Mouse (Mus musculus): ENCODE results near the gene Prrx1.

Prrx1 gene

DNA sequence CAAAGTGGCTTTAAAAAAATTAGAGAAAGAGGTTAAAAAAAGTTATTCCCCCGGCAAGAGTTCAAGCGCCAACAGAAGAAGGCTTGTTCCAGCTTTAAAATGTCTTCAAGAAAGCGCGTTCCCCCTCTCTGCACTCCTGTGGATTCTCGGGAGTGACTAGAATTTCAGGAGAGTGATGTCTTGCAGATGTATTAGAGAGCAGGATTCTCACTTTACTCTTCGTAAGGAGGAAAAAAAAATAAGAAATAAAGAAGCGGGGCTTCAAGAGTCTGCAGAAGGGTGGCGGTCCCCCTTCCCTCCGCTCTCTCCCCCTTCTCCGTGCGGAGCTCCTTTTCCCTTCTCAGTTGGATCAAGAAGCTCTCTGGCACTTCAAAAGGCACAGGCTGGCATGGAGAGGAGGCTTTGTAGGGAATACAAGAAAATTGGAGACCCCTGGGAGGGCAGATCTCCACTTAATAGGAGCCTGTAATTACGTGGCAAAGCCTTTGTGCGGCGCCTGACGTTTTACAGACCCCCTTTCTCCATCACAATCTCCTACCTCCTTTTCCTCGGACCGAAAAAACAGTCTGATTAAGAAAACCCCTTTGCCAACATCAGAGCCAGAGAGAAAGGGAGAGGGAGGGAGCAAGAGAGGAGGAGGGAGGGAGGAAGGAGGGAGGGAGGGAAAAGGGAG lies at the start of gene Prrx1:
Gene Prrx1, minus strand, starts transcription at position 610 of the 673 bp plus-strand sequence.
- no peak for DNase-seq (ENCODE audit: low read depth, low spot score)

DNA sequence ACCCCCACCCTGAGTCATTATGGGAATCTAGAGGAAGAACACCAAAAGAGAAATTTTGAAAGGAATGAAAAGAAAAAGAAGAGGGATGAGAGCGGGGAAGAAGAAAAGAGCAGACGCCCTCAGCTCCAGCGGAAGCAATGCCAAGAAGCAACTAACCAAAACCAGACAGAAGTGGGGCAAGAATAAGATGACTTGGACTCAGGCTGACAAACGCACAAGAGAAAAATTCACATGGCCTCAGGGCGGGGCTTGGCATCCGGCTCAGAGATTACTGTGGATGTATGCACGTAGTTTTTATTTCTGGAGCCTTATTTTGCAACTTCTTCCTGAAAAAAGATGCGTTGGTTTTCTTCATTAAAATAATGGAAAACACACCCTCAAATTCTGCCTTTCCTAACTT lies 48.7 kb upstream of the Prrx1 start:
- no peak for DNase-seq (ENCODE audit: low read depth, low spot score)

DNA sequence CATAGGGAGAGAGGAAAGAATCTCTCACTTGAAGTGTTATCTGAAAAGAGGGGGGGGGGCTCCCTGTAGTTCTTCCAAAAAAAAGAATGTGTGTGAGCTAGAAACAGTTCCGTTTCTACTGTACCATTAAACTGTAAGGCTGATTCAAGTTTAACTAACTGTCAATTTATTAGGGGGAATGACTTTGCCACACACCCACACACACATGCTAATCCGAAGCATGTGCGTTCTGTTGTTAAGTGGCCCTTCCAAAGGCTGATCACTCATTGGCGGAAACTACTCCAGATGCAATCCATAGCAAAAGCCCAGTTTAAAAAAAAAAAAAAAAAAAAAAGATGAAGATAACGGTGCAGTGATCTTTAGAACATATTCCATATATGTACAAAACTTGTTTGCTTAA lies 47.9 kb upstream of the Prrx1 start:
- no peak for DNase-seq (ENCODE audit: low read depth, low spot score)

DNA sequence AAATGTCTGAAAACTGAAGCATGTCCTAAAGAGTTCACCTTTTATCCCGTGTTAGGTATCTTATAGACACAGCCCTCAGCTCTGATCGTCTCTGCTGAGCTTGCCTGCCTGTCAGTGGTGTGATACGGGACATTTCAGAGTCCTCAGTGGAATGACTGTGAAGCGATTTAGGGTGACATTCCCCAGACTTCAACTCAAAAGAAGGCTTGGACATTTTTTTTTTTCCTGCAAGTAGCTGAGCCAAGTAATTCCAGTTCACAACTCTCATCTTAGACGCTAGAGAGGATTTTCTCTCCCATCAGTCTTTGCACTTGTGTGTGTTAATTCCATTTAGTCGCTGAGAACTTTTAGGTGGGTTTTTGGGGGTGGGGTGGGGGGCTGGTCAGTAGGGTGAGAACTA lies 47.3 kb upstream of the Prrx1 start:
- no peak for DNase-seq (ENCODE audit: low read depth, low spot score)

DNA sequence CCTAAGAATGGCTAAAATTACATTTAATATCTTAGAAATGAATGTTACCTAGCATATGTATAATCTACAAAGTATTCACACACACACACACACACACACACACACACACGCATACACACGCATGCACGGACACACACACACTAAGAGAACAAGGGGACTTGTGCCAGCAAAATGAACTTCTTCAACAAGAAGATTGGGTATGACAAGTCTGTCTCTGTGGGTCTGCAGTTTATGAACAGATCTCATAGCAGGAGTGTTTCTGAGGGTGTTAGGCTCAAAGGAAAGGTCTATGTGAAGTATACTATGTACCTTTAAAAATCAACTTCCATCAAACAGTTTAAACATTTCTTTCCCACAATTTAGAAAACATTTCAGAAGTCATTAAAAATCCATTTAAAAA lies 46.0 kb upstream of the Prrx1 start:
- no peak for DNase-seq (ENCODE audit: low read depth, low spot score)

DNA sequence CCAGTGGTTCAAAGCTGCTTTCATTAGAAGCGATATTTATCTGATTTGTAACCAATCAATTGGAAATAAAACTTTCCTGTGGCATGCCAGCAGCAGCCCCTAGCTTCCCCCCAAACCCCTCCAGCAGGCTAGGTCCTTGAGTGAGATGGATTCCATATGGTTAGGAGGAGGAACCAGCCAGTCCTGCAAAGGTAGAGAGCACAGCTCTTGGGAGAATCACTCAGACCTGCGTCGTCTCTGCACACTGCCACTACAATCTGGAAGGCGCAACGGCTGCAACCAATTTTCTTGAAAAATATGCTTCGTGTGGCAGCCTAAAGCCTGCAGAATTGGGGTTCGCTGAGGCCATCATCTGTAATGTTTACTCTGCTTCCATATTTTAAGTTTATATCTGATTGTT lies 44.7 kb upstream of the Prrx1 start:
- no peak for DNase-seq (ENCODE audit: low read depth, low spot score)

DNA sequence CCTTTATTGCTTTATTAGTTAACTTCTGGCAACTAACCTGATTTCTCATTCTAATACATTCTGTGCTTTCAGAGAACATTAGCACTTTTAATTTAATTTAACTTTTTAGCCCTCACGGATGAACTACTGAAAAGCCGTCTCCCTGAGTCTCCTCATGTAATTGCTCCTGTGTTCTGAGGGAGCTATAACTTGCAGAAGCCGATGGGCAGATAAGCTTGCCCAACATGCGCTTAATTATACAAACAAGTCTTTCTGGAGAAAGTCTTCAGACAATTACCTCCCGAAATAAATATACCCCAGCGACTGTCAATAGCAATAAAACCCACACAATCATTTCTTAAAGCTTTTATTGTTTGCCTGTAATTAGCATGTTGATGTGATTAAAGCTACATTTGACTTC lies 44.2 kb upstream of the Prrx1 start:
- no peak for DNase-seq (ENCODE audit: low read depth, low spot score)

DNA sequence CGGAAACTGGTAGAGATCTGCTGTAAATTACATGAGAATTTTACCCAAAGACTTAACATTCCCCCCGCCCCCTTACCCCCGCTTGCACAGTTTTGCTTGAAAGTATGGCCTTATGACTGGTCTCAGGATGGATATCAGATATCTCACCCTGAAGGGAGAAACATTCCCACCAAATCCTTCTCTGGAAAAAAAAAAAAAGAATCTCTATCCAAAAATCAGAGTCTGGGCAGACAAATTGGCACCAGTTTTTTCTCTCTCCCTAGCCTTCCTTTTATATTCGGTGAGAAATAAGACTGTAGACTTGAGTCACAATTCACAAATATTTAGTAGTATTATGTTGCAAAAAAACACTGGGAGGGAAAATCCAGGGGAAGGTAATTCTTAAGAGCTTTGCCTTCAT lies 42.7 kb upstream of the Prrx1 start:
- no peak for DNase-seq (ENCODE audit: low read depth, low spot score)

DNA sequence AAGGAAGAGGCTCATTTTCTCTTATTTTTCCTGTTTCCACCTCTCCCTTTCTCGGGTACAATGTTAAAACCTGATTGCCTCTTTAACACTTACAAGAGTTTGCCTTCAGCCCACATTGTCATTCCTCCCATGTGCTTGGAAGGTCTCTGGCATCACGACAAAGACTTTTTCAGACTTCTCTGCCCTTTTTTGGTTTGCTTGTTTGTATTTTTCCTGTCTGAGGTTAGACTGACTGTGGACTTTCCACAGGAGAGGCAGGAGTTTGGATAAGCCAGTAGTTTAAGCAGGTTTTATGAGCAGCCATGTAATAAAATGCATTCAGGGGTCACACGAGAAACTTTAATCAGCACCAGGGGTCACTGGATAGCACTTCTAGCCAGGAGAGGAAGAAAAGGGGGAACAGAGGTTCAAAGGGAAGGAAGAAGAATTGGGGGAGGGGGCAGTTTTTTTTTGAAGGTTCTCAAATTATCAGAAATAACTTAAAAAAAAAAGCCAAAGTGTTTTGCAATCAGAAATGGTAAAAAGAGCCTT lies 42.2 kb upstream of the Prrx1 start:
- no peak for DNase-seq (ENCODE audit: low read depth, low spot score)

DNA sequence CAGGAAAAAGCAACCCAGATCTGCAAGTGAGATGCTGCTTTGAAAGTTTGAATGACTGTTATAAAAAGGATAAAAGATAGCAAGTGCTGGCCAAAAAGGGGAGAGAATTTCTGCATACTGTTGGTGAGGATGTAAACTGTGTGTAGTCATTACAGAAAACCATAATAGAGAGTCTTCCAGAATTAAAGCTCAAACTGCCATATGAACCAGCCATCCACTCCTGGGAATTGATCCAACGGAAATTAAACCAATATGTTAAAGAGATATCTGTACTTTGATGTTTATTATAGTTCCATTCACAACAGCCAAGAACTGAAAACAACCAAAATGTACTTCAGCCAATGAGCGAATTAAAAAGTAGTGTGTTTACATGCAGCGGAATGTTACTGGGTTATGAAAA lies 37.5 kb upstream of the Prrx1 start:
- no peak for DNase-seq (ENCODE audit: low read depth, low spot score)

DNA sequence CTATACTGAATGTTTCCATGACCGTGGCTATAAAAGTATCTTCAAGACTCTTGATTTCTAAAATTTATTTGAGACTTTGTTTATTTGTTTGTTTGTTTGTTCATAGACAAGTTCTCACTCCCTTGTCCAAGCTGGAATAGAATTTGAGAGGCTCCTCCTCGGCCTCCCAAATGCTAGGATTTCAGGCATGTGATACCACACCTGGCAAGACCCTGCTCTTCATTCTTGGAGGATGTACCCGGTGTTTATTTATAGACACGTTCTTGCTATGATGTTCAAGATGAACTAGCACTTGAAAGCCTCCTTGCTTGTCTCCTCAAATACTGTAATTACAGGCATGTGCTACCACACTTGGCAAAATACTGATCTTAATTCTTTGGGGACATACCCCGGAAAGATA lies 32.0 kb upstream of the Prrx1 start:
- no peak for DNase-seq (ENCODE audit: low read depth, low spot score)

DNA sequence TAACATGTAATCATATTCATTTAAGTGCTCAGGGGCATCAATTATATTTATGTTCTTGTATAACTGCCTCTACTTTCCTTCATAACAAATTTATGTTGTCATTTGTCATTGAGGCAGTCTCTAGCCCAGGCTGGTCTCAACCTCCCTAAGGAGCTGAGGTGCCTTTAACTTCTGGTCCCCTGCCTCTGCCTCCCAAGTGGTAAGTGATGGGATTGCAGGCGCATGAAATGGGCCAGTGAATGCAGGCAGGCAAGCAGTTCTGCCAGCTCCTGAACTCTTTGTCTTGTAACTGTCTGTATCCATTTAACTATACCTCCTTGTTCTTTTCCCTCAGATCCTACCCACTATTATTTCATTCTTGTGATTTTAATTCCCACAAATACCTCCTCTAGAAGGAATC lies 31.4 kb upstream of the Prrx1 start:
- DNase-seq (ENCODE audit: low read depth, low spot score), result no peak

DNA sequence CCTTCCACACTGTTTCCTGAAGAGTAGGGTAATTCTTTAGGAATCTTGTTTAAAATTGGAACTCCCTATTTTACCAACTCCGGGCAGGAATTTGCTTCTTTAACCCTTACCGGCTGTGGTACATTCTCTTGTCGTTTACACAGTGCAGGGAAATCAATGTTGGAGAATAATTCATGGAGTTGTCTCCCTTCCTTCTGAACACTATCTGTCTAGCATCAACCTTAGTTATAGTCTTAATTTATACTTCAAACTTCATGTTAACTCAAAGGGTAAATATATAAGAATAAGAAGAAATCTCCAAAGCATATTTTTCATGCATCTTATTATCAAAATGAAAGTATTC lies 25.7 kb upstream of the Prrx1 start:
- DNase-seq (ENCODE audit: low read depth, low spot score), result no peak

DNA sequence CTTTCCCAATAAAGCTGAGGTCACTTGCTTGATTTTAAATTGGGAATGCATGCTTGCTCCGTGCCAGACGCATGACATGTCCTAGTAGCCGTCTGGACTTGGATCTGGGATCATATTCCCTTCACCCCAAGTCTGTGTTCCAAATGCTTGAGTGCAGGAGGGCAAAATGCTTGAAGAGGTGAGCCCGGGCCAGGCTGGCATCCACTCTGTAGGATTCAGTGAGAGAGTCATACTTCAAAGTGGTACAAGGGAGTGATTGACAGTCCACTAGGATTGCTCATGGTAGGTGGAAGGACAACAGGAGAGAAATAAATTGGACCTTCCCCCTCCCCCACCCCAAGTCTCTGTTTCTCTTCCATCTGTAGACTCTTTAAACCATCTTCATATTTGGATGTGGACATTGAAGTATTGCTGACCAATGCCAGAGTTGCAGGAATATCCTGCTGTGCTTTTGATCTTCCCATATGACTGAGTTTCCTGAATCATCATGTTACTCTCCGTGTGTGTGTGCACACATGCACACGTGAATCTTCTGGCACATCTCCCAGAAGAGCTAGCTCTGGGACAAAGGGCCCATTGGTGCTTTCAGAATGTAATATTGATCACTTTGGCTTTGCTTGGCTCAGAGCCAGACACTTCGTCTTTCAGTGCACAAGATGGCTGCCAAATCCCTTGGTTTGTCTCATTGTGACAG lies 25.2 kb upstream of the Prrx1 start:
- DNase-seq (ENCODE audit: low read depth, low spot score), result no peak

DNA sequence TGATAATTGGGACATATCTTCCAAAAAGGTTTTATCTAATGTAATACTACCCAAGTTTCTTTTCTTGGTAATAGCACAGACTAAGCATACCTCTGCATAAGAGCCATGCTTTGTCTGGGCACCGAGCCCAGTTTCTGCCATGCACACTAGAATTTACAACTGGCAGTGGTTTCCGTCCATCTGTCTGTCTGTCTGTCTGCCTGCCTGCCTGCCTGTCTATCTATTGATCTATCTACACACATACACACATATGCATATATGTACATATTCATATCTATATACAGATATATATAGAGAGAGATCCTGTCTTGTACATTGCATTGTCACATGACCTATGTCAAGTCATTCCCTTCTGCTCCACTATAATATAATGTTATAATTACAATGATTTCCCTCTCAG lies 24.3 kb upstream of the Prrx1 start:
- DNase-seq (ENCODE audit: low read depth, low spot score), result no peak

DNA sequence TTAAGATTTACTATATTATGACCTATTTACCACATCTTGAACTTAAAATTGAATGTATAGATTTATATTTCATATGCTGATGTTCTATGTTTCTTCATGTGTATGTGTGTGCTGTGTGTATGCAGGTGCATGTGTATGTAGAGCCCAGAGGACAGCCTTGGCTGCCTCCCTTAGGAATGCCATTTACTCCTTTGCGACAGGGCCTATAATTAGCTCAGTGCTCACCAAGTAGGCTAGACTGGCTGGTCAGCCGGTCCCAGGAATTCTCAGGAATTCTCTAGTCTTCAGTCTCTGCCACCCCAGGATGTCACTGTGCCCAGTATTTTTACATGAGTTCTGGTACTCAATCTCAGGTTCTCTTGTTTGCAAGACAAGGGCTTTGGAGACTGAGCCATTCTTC lies 13.8 kb upstream of the Prrx1 start:
- DNase-seq (ENCODE audit: low read depth, low spot score), result no peak

DNA sequence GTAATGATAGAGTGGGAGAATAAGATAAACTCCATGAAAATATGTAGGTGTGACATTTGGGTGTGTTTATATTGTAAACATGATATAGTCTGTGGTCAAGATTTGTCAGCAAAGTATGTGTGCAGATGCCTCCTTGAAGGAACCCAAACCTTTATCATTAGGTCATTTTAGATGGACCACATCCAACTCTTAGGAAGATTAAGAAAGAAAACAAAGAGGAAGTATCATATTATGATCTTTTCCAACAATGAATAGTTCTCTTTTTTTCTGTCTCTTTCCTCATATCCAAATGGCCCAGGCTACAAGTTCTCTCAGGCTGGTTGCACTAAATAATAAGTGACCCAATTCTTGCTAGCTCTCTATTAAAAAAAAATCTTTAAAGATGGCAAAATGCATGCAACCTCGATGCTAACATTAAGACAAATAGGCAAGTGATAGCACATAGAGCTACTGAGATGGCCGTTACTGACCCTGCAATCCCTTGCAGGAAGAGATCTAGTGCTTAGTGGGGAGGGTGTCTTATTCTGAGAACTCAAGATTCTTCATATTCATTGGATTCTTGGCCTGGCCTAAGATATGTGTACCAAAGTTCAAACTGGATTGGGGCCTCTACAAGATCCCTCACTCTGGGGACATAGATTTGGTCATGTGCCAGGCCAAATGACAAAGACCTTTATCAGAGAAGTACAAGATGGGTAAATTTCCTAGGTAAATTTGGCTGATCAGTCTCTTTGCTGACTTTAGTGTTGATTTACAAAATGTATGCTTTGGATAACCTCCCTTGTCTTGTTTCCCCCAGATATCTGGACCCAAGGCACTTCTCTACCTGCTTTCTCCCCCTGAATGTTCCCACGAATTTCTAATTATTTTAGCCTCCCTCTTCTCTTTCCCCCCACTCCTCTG lies 6.4 kb upstream of the Prrx1 start:
- no peak for DNase-seq (ENCODE audit: low read depth, low spot score)

DNA sequence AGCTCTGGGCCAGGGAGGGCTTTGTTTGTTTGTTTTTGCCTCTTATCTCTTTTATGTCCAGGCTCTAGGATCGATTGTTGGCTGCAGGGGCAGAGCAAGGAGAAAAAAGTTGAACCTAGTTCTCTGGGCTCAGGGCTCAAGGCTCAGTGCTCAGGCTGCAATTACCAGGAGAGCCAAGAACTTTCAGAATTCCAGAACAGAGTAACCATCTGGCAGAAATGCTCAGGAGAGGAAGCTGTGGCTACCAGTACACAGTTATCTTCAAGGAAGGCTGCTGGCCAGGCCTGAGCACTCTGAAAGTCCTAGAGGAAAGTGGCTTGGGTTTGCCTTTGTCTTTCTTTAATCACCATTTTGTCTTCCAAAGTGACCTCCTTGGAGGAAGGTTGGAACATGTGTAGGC lies 3.4 kb upstream of the Prrx1 start:
- DNase-seq (ENCODE audit: low read depth, low spot score), result no peak

DNA sequence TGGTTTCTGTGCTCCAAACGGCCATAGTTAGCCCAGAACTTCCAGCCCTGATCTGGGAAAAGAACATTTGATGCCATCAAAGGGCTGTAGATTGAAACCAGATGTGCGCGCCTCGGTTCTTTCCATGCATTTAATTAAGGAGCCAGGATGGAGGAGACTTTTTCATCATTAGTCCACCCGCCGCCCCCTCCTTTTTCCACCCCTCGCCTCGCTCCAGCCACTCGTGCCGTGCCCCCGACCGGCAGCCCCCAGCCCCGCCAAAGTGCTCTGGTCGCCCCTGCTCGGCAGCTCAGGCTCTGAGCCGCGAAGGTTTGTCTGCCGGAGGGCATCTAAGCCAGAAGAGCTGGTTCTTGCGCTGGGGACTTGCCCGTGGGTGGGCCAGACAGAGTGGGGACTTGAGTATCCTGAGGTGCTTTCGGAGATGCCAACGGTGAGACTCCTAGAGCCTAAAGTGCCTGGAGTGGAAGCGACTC lies 1.4 kb upstream of the Prrx1 start:
- DNase-seq (ENCODE audit: low read depth, low spot score), result no peak

DNA sequence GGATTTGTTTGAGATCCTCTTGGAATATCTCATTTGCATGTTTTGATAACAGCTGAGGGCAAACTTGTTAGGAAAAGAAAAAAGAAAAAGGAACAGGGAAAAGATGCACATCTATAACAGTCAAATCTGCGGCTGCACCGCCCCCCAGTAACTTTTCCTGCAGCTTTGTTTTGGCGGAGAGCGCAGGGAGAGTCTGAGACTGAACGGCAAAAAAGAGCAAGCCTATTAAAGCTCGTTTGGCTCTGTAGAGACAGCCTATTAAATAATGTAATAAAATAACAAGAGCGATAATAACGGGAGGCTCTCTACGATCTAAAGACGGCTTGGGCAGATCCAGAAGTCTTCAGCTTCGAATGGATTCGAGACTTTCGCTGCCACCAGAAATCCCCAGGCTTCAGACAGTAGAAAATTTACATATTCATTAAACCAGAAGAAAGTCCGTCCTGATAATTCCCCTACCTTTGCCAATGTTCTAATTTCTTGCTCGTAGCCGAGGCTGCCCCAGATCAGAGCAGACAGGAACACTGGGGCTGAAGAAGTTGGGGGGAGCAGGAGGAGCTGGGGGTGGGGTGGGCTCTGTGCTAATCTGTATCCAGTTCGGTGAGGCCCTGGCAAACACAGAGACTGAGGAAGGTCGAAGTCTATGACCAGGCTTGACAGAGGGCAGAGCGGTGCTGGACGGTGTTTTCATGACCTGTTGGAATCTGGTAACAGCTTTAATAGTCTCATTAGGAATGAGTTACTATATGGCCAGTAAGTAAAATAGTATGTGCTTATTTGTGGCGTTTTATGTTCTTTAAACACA lies 613 bp upstream of the Prrx1 start:
- DNase-seq (ENCODE audit: low read depth, low spot score), result no peak

All from CD4-positive helper T cell, adult 2 months (primary cell).